Mouse (Mus musculus): ENCODE data around the gene Chn1.
"Not testable (repeated sequence)": the region's sequence is repeated elsewhere in the genome, so short reads cannot be mapped to it uniquely, and the experiment has no call there.

Gene Chn1

DNA sequence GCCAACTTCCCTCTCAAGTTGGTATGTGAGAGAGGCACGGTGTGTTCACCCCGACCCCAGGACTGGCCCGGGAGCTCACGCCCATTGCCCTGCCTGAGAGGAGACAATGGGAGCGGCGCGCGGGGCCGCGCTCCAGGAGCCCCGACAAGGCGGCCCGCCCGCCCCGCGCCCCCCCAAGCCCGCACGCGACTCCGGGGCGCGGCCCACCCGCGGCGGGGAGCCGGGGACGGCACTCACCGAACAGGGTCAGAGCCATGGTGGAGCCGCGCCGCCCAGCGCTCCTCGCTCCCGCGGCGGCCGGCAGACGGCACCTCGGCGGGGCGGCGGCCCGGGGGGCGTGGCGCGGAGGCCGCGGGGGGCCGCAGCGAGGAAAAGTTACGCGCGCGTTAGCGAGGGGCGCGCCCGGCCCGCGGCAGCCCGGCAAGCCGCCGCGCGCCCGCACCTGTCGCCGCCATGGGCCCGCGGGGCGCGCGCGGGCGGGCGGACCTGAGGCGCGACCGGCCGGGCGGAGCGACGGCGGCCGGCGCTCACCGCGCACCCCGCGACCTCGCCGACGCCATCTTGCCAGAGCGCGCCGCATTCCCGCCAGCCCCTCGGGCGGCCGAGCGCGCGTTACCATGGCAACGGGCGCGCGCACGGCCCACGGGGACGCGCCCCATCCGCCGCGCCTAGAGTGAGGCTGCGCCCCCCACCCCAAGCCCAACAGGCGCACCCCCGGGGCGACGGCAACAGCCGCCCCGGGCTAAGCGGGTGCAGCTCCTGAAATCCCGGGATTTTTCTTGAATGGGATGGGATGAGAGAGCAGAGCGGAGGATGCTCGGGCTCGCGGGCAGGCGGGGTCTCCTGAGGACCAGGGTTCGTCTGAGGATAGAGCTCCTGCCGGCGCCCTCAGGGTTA, at the start of gene Chn1:
Chn1 (minus strand) TSS at position 561 of the 897 bp plus-strand sequence.
- no peak for DNase-seq (ENCODE audit: low read depth)

DNA sequence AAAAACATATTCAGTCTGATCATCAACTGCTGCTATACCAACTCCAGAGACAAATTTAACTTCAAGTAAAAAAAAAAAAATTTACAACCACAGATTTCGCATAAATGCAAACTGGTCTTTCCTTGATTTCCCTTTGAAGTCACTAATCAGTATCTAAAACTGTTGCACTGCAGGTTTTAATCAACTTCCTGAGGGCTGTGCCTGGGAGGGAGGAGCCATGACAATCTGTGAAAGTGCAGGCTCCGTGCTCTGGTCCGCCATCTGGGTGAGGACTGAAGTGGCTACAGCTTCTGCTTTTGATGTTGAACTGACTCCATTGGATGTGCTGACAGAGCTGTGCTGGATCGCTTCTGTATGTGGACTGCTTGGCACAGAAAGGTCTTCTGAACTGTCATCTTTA, 43.6 kb upstream of the Chn1 start:
- peak; percentile 9 for DNase-seq (ENCODE audit: low read depth)

DNA sequence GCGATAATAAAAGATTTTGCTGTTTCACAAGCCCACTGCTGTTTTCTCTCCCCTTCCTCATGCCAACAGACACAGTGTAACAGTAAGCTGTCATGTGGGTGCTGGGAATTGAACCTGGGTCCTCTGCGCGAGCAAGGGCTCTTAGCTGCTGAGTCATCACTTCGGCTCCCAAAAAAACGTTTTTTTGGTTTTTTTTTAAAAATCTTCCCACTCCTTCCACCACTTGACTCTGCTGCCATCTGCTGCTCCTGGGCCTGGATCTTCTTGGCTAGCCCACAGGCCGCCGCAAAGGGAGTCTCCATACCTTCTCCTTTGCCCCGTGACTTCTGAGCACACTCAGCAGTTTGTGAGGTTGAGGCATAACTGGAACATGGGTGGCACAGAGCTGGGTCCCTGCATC, 32.5 kb upstream of the Chn1 start:
- DNase-seq (ENCODE audit: low read depth): no peak

DNA sequence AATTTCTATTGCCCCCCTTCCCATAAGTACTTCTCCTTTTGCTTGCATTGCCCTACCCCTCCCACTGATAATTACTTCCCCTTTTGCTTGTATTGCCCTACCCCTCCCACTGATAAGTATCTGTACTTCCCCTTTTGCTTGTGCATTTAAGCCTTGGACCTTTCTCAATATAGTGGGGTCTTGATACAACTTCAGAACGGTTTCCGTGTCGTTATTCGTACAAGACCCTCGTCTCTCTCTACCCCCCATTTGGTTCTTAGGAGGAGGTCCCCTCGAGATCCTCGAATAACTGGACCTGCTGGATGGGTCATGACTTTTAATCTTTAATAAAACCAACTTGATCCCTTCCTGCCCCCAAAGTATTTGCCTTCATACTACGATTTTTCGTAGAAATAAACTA, 25.0 kb upstream of the Chn1 start:
- DNase-seq (ENCODE audit: low read depth): not testable (repeated sequence)

DNA sequence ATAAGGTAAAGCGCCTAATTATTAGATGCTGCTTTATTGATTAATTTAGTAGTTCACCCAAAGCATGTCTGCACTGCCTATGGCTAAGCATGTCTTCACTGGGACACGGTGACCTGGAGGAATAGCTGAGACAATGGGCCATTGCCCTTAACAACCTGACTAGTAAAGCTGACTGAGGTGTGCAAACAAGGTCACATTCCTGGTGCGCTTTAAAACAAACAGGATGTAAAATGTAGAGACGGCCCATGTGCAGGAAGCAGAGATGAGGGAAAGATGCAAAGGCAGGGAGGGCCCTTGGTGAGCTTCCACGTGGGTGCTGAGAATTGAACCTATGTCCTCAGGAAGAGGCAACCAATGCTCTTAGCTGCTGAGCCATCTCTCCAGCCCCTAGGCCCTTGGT, 23.6 kb upstream of the Chn1 start:
- no peak for DNase-seq (ENCODE audit: low read depth)

DNA sequence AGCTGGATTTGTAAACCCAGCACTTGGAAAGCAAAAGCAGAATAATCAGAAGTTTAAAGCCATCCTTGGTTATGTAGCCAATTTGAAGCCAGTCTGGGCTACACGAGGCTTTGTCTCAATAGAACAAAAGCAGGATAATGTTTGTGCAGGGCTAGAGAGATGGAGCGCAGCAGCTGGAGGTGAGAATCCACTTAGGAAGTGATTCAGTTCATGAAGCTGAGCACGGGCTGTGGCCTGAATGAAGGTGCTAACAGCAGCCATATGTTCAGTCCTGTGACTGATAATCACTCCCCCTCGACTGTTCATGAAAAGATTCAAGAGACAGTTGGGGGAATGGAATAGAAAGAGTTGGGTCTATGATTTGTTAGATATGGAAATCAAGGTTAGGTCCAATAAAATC, 23.0 kb upstream of the Chn1 start:
- no peak for DNase-seq (ENCODE audit: low read depth)

DNA sequence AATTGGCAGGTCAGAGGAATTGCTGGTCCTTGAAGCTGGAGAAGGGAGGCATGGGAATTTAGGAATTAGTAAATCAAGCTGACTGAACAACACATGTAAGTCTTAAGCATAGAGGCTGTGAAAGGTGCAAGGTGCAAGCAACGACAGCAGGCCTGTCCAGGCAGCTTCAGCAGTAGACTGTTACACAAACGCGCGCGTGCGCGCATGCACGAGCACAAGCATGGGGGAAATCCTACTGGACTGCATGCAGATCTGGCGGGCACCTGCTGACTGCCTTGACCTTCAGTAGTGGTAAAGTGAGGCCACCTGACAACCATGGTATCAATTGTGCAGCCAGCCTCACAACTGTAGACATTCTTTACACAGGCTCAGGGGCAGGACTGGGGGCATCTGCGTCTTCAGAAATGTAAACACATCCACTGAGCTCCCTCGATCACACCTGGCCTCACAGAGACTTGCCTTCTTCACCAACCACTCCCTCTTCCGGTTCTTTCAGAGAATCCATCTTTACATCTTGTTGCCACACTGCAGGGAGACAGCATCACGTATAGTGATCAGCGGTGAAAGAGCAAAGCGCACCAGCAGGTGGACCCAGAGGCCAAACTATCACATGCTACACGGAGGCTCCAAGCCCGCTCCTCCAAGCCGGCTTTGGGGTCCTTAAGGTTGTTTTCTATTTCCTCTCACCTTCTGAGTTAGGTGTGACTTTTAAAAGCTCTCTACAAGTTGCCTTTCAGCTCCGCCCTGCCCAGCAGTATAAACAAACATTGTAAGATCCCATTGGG, 16.9 kb upstream of the Chn1 start:
- no peak for DNase-seq (ENCODE audit: low read depth)

DNA sequence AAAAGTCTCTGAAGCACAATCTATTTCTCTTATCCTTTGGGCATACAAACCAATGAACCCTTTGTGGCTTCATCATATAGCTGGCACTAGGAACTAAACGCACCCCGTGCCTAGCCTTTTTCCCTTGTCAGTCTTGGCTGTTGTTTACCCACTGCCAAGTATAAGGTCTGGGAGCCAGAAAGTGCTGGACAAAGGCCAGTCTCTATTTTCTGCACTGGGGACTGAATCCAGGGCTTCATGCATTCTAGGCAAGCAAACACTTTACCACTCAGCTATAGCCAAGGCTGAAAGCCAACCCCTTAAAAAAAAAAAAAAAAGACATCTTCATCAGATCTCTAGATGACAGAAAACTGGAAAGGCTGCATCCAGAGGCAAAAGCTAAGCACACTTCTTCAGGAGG, 15.2 kb upstream of the Chn1 start:
- DNase-seq (ENCODE audit: low read depth): no peak

DNA sequence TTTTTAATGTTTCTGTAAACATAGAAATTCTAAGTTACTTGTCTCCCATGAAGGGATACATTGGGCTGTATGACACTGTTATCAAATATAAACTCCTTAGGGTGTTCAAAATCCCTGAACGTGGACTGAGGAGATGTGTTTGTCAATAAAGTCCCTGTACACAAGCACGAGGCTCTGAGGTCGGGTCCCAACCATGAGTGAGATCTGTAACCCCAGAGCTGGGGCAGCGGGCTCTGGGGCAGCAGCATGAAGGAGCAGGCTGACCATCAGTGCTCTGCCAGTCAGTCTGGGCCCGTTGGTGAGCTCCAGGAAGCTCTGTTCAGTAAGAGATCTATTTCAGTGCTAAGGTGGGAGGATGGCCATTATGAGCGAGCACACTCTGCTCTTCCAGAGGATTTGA, 13.2 kb upstream of the Chn1 start:
- no peak for DNase-seq (ENCODE audit: low read depth)

DNA sequence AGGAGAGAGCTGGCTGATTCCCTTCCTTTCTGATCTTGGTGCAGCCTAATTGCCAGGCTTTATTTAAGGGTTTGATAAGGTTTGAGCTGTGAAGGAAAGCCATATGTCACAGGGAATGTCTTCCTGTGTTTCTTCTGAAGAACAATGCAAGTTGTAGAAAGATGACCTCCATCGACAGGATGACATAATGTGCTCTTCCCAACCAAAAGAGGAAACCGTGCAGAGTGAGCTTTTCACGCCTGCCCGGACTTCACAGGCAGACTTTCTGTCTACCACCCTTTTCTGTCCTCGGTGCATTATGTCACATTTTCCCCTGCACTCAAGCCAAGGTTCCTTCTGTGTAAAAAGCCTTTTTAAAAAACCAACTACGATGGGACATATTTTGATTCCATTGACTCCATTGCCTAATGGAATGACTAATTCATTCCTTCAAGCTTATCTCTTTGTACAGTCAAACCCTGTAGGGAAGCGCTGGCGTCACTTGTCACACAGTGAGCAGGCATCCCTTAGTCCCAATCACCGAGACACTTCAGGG, 7.3 kb upstream of the Chn1 start:
- no peak for DNase-seq (ENCODE audit: low read depth)

DNA sequence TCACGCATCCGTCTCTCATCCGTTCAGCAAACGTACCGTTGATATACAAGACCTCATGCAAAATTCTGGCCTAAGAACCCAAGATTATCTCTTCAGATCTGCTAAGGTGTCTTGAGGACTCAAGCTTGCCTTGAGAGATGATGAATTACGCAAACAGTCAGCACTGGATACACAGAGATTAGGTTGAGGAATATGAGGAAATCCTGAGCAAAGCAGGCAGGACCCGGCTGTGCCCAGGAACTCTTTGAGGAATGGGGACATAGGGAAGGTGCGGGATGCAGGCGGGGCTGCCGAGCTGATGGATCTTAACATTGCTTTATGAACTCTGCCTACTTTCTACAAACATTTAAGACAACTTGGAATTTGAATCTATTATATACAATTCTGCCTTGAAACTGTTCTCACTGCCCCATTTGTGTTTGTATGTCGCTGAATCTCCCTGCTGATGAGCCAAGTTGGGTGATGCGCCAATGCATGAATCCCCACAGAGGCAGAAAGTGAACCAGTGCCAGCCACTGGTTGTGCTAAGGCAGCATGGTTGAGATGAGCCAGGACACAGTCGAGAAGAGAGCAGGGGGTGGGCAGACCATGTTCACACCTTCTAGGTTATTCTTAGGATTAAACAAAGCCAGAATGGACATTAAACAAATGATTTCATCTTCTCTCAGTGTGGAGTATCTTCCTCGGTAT, 5.3 kb upstream of the Chn1 start:
- no peak for DNase-seq (ENCODE audit: low read depth)

DNA sequence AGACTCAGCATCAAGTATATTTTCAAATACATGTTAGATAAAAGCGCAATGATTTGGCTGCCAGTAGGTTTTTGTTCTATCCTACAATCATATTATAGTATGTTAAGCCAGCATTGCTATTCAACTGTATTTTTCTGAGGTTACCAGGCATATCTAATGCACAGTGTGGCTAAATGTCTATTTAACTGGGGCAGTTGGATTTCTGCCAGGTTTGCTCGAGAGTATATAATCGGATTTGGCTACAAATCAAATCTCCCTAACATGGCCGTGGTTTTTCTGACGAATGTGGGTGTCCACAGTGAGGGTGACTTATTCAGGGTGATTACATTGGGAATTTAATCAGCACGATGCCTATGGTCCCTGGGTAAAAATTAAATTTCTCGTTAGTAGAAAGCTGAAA, 4.7 kb upstream of the Chn1 start:
- no peak for DNase-seq (ENCODE audit: low read depth)

DNA sequence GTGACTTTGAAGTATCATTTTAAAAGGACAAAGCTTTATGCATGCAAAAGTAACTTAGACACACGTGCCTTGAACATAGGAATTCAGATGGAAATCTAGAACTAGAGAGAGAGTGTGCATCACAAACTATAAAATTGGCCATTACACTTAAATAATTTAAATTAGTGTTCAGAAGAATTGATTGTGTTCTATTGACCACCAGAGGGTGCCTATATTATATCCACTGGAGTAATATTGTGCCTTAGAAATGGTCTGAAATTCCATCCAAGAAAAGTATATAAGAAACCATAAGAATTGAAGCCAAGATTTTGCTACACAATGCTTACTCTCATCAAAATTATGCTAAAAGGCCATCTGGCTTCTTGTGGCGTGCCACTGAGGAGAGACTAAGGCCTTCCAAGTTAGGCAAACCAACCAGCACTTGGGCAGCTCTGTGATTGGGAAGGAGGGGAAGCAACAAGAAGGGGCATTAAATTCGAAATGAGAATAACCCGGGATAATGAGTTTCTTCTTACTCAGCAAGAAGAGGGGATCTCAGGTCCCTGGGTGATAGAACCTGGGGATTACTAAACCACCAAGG, 4.0 kb upstream of the Chn1 start:
- DNase-seq (ENCODE audit: low read depth): no peak

DNA sequence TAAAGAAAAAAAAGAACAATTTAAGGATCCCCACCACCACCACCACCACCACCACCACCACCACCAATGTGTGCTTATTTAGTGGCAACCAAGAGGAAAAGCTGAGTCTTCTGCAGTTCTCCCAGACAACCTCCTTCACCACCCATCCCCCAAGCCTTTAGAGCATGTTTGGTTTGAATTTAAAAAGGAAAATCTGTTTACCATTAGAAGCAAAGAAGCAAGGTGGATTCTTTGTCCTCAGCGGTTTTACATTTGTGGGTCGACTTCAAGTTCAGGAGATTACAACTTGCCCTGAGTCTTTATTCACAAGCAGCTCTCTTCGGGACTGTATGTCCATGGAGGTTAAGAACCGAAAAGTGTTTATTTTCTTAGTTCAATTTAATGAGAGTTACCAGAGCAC, 1.8 kb upstream of the Chn1 start:
- no peak for DNase-seq (ENCODE audit: low read depth)

DNA sequence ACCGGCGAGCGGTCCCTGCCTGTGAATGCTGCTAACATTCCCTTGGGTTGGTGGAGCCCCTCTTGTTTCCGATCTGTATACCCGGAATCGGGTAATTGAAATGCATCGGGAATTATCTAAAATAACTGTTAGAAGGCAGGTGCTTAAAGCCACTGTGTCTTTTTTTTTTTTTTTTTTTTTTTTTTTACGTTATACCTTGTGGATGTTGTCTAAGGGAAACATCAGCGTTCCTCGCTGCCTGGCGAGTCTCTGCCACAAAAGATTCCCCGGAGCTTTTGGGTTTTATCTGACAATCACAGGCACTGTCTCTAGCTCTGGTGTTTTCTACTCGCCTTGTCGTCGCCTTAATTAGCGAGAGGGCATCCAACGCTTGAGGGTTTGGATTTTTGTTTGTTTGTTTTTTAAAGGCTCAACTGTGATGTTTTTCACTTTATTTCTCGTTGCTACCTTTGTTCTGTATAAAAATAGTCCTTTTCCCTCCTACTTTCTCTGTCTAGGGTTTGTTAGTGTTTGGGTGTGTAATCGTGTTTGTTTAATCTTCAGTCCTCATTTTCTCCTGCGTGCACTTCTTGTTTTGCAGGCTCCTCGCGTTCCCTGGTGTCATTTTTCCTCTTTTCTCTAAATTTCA, 651 bp upstream of the Chn1 start:
- no peak for DNase-seq (ENCODE audit: low read depth)

DNA sequence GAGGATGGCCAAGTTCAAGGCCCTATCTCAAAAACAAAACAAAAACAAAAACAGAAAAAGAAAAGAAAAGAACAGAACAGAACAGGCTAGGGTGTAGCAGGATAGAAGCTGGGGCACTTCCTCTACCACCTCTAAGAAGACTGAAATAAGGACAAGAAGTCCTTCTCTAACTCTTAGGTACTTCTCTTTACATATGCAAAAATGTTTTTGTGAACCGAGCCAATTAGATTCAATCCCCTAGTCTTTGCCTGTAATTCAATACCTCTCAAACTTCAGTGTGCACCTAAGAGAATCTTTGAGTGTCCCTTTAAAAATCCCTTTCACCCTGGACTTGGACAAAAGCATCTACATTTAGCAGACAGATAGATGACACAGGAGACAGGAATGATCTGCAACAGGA, 2.2 kb downstream of the Chn1 start:
- no peak for DNase-seq (ENCODE audit: low read depth)

DNA sequence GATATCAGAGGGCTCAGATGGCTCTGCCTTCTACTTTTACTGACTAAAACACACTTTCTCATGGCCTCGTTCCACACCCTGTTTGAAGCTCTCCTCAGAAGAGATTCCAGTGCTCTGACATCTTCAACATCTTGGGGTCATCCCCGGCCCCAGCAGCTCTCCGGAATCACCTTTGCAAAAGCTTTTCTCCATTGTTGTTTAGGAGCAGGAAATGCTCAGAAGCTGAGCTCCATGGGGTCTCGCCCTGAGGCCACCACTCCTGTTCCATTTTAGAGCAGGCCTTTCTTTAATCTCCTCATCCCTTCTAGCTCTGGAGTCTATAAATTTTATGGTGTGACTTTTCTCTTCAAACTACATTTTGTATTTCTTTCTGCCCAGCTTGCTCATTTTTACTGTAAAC, 6.5 kb downstream of the Chn1 start:
- DNase-seq (ENCODE audit: low read depth): no peak

DNA sequence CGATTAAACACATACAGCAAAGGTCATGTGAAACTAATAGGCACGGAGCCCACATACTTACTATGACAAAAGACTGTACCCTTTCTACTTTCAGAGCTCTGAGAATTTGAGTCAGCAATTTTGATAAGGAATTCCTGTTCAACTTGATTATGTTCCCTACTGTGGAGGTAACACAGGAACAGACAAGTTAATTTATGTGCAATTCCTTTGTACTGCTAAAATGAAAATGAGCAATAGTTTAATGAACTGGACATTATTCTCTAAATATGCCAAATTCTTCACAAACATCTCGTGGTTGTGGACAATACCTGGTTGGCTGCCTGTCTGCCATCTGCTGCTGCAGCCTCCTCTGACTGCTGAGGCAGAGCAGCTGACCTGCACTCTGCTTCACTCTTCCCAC, 11.6 kb downstream of the Chn1 start:
- no peak for DNase-seq (ENCODE audit: low read depth)

DNA sequence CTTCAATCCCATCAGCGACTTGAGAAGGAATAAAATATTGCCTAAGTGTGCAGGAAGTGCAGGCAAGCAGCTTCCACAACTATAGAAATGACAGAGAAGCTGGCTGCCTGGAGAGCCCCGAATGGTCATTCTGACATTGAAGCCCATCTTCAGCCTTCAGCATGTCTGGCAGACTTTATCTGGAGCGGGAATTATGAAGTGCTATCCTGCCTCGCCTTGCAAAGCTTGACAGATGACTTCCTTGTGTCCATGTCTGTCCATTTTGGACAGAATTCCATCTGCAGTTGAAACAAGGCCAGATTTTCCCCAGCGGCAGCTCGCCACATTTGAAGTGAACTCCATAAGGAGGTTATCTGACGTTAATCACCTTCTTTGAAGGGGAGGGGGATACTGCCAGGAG, 15.2 kb downstream of the Chn1 start:
- no peak for DNase-seq (ENCODE audit: low read depth)

DNA sequence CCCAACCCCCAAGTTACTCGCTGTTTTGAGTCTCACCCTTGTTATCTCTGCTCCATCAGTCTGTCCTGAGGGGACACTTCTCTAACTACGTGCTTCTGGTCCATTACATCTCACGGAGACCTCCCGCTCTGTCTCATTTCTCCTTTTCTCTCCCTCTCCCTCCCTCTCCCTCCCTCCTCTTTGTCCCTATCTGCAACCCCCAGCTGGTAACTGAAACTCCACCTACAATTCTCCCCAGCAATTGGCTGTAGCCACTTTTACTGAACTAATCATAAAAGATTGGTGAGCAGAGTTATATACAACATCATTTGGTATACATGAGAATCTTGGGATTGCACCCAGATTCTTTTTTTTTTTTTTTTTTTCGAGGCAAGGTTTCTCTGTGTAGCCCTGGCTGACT, 16.1 kb downstream of the Chn1 start:
- DNase-seq (ENCODE audit: low read depth): no peak

DNA sequence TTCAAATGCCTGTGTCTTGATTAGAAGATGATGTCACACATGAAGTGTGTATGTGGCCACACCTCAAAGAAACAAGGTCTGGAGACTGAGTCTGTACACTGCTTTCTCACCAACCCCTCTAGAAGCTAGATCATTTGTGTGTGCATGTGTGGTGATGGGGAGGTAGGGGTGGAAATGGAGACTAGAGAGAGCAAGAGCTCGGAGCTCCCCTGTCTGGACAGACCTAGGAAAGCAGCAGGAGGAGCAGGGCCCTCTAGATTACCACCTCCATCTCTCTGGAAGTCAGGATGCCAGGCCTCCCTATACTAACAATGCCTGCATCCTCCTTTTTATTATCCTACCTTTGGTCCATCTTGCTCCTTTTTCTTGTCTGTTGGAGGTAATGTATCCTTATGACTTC, 27.8 kb downstream of the Chn1 start:
- no peak for DNase-seq (ENCODE audit: low read depth)

DNA sequence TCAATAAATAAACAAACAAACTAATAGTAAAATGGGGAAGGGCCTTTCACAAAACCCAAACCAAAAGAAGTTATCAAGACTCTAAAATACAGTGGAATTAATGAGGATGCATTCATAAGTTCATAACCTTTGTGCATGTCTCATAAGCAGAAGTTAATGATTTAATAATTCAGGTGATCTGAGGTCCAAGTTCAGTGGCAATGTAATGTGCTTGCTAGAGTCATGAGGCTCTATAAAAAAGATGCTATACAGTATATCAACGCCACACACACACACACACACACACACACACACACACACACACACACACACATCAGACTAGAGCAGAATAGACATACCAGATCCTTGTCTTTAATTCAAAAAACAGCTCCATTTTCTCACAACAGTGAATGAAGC, 28.8 kb downstream of the Chn1 start:
- DNase-seq (ENCODE audit: low read depth): no peak

All from c-Kit-positive CD71-negative TER-119-negative erythroid progenitor cells, embryonic 14.5 days (primary cell).